Mouse (Mus musculus): ENCODE results near the gene Polr2i. TPM values are rescaled to one million over a fixed set of nuclear protein-coding genes. Genes with fewer than 3 reads are reported as not detected.

The Polr2i gene
- total RNA-seq, 1 experiment from 2014 or later: 41.9 TPM

Other genes with a start within 250 kb of the Polr2i start
- 21.7 and 23.1 TPM in 2 replicates for gene Zfp568, start 248.0 kb upstream of the Polr2i start, total RNA-seq (2017)
- 3.5 and 4.3 TPM in 2 replicates for gene Zfp14, start 180.6 kb upstream of the Polr2i start, total RNA-seq (2017)
- 4.4 and 6.6 TPM in 2 replicates for gene Zfp82, start 159.0 kb upstream of the Polr2i start, total RNA-seq (2017)
- not detected in 2 replicates for gene Gm26920, start 141.5 kb upstream of the Polr2i start, total RNA-seq (2017)
- gene Zfp566, start 141.4 kb upstream of the Polr2i start, total RNA-seq (2017): 7.3 and 8.1 TPM in 2 replicates
- gene Zfp260, start 137.2 kb upstream of the Polr2i start, total RNA-seq (2017): 55.7 and 56.5 TPM in 2 replicates
- gene Zfp382, start 110.0 kb upstream of the Polr2i start, total RNA-seq (2017): 7.9 and 8.3 TPM in 2 replicates
- gene Zfp146, start 62.2 kb upstream of the Polr2i start, total RNA-seq (2017): 117 and 134 TPM in 2 replicates
- not detected in 2 replicates for gene Cox7a1, start 47.8 kb upstream of the Polr2i start, total RNA-seq (2017)
- 215 and 230 TPM in 2 replicates for gene Capns1, start 33.1 kb upstream of the Polr2i start, total RNA-seq (2017)
- gene Tbcb, start 324 bp downstream of the Polr2i start, total RNA-seq (2017): 24.8 and 35.0 TPM in 2 replicates
- gene Ovol3, start 3.8 kb downstream of the Polr2i start, total RNA-seq (2017): not detected in 2 replicates
- gene Thap8, start 48.1 kb downstream of the Polr2i start, total RNA-seq (2017): 1.1 TPM in 1 of 2 replicates, not detected in the other
- 6.3 and 11.0 TPM in 2 replicates for gene Wdr62, start 48.5 kb downstream of the Polr2i start, total RNA-seq (2017)
- gene Clip3, start 59.8 kb downstream of the Polr2i start, total RNA-seq (2017): 4.9 TPM in 1 of 2 replicates, not detected in the other
- gene Alkbh6, start 76.8 kb downstream of the Polr2i start, total RNA-seq (2017): 30.5 and 41.4 TPM in 2 replicates
- 2.2 and 2.8 TPM in 2 replicates for gene Syne4, start 82.9 kb downstream of the Polr2i start, total RNA-seq (2017)
- gene E130208F15Rik, start 89.8 kb downstream of the Polr2i start, total RNA-seq (2017): 0.44 and 3.9 TPM in 2 replicates
- 8.3 and 11.9 TPM in 2 replicates for gene Sdhaf1, start 91.9 kb downstream of the Polr2i start, total RNA-seq (2017)
- not detected in 2 replicates for gene Lrfn3, start 130.8 kb downstream of the Polr2i start, total RNA-seq (2017)
- 50.4 and 134 TPM in 2 replicates for gene Tyrobp, start 181.8 kb downstream of the Polr2i start, total RNA-seq (2017)
- 11.6 and 14.3 TPM in 2 replicates for gene Hcst, start 187.9 kb downstream of the Polr2i start, total RNA-seq (2017)
- gene Nfkbid, start 189.8 kb downstream of the Polr2i start, total RNA-seq (2017): 40.3 and 45.4 TPM in 2 replicates
- gene Aplp1, start 213.6 kb downstream of the Polr2i start, total RNA-seq (2017): not detected in 2 replicates
- gene Kirrel2, start 225.7 kb downstream of the Polr2i start, total RNA-seq (2017): not detected in 2 replicates
- 0.55 and 1.4 TPM in 2 replicates for gene Nphs1, start 226.4 kb downstream of the Polr2i start, total RNA-seq (2017)

Measured in hematopoietic stem cell, adult 5-6 weeks (primary cell).